Mouse (Mus musculus) midbrain, postnatal 0 days (tissue): Measurements from ENCODE around the gene Ccl7. TPM values are rescaled to one million over a fixed set of nuclear protein-coding genes. Genes with fewer than 3 reads are reported as not detected.

Experiments
- ATAC-seq: fragments of 200-750 bp; cut with Nextera tagmentation; 2 replicates; pipeline ENCODE4 v1.8.0; 2017; ENCODE audit warnings: moderate number of reproducible peaks, mild to moderate bottlenecking, moderate TSS enrichment, moderate library complexity; ENCODE audit not compliant: low FRiP score
- DNase-seq: peaks from one replicate; pipeline ENCODE4 v3.0.0-alpha.2; 2015; ENCODE audit warnings: low spot score
- H3K27ac ChIP-seq: fragments of 300-500 bp; sonication (generic); 2 replicates; pipeline ENCODE4 v1.5.1; 2014; ENCODE audit warnings: low read depth, mild to moderate bottlenecking, low read length, mixed read lengths
- H3K27me3 ChIP-seq: fragments of 300-500 bp; sonication (generic); 2 replicates; pipeline ENCODE4 v1.6.1; 2014; ENCODE audit warnings: low read length, control low read depth, mixed read lengths; ENCODE audit not compliant: insufficient read depth
- H3K36me3 ChIP-seq: fragments of 300-500 bp; sonication (generic); 2 replicates; pipeline ENCODE4 v1.6.1; 2014; ENCODE audit warnings: low read length, control low read depth, mixed read lengths; ENCODE audit not compliant: insufficient read depth
- H3K4me1 ChIP-seq: fragments of 300-500 bp; sonication (generic); 2 replicates; pipeline ENCODE4 v1.6.1; 2014; ENCODE audit warnings: mild to moderate bottlenecking, control low read depth, antibody characterized with exemption, low read length, mixed read lengths; ENCODE audit not compliant: insufficient read depth
- H3K4me2 ChIP-seq: fragments of 300-500 bp; sonication (generic); 2 replicates; pipeline ENCODE4 v1.6.1; 2014; ENCODE audit warnings: low read depth, mild to moderate bottlenecking, low read length, mixed read lengths; ENCODE audit not compliant: poor library complexity, severe bottlenecking
- H3K4me3 ChIP-seq: fragments of 300-500 bp; sonication (generic); 2 replicates; pipeline ENCODE4 v1.5.1; 2014; ENCODE audit warnings: low read depth, mild to moderate bottlenecking, low read length, moderate library complexity
- H3K9ac ChIP-seq: fragments of 300-500 bp; sonication (generic); replicated peaks from 2 replicates; pipeline ENCODE4 v1.6.1; 2014; ENCODE audit warnings: mild to moderate bottlenecking, low read length, moderate library complexity, mixed read lengths; ENCODE audit not compliant: poor library complexity, severe bottlenecking
- H3K9me3 ChIP-seq: fragments of 300-500 bp; sonication (generic); 2 replicates; pipeline ENCODE4 v1.6.1; 2016; ENCODE audit warnings: low read length, control low read depth
- CTCF ChIP-seq: IDR thresholded peaks from 2 replicates; pipeline ENCODE4 v1.5.1; 2016; ENCODE audit warnings: antibody characterized with exemption, mild to moderate bottlenecking
- WGBS: fragments of 180-500 bp; shearing (Covaris S2); extraction: QIAGEN DNeasy Blood & Tissue Kit; methylation state at CpG from one replicate; pipeline ENCODE4 v1.1.7; 2014; 5-methylcytosine and 5-hydroxymethylcytosine counted together
- polyA plus RNA-seq: library from polyadenylated mRNA; unstranded; fragments of >200 nt; fragmentation: Nextera tagmentation; extraction: Ambion mirVana; gene quantifications from 2 replicates; pipeline ENCODE4 v1.2.1, GENCODE M21; 2015
- total RNA-seq: library from RNA; depleted of rRNA; stranded (reverse); fragments of >200 nt; gene quantifications from 2 replicates; pipeline ENCODE4 v1.2.3, GENCODE M21; 2014; rRNA removed

The Ccl7 gene
- total and polyA plus RNA-seq, 2 experiments from 2014 or later, result 1.5 to 2.0 TPM

DNA sequence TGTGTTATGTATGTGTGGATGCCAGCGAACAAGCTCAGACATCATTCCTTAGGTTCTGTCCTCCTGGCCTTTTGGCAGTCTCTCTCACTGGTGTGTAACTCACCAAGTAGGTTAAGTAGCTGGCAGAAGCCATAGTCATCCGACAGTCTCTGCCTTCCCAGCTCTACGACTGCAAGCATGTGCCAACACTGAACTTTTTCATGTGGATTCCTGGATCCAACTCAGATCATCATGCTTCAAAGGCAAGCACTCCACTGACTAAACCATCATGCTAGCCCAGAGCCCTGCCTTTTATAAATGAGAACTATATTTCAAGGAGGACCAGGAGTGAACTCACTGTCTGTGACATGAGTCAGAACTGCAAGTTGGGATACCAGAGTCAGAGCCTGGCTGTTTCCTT, 28.2 kb downstream of the Ccl7 start:
- Histone ChIP-seq H3K4me2 (no peak overlapping the region), H3K4me1 (no peaks in the 10 kb centered on the region), H3K4me3 (no peak overlapping the region), H3K27me3 (no peaks in the 10 kb centered on the region), H3K36me3 (no peaks in the 10 kb centered on the region), H3K9me3 (no peaks in the 10 kb centered on the region), H3K9ac (no peak overlapping the region), H3K27ac (no peak overlapping the region)
- TF ChIP-seq CTCF, result no peak
- DNase-seq (no peak), ATAC-seq (no peak)
- WGBS, result 89% methylated on average over 3 of the region's 3 CpGs

DNA sequence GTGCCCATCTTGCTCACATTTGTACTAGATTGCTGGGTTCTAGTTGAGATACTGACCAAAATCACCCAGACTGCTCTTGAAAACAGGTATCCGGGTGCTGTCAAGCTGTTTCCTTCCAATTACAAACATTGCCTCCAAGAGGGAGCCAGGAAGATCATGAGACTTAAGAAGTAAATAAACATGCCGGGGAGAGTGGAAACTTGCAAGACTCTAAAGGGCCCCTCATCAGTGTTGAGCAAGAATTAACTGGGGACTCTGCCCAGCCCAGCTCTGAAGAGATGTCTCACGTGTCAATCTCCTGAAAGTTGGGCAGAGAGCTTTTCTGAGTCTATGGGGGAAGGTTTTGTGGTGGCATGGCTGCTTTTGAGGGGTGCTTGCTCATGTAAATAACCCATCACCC, 31.5 kb downstream of the Ccl7 start:
- 76% methylated on average over 3 of the region's 3 CpGs for WGBS
- no peaks in the 10 kb centered on the region for H3K4me1 ChIP-seq
- no peak for ATAC-seq

DNA sequence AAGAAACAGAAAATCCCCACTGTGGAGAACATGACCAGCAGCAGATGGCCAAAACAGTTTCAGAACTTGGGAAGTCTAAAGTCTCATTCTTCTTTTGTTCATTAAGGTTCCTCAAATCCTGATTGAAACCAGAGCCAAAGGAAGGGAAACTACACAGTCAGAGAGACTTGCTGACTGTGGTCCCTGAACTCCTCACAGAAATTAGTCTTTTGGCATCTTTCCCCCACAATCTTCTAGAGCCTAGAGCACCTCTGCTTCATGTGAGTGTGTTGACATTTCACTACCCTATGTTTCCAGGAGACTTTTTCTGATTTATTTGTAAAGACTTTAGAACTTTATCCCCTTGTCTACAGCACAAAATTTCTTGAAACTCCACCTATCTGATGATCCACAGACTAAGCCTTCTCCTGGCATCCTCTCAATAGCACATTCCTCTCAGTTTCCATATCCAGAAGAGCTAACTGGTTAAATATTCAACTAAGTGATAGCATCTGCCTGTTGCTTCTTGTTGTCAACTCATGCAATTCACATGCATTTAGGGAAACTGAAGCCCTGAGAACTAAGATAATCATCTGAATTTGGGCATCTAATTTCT, 32.7 kb downstream of the Ccl7 start:
- no peak for TF ChIP-seq CTCF
- Histone ChIP-seq H3K27ac (no peak overlapping the region), H3K4me3 (no peak overlapping the region), H3K4me2 (no peak overlapping the region), H3K9me3 (no peaks in the 10 kb centered on the region), H3K9ac (no peak overlapping the region), H3K27me3 (no peaks in the 10 kb centered on the region), H3K36me3 (no peaks in the 10 kb centered on the region), H3K4me1 (no peaks in the 10 kb centered on the region)
- DNase-seq, result no peak
- ATAC-seq, result no peak

More for the DNA sequence above, 31.5 kb downstream of the Ccl7 start:
- Histone ChIP-seq H3K27ac (no peak overlapping the region), H3K4me3 (no peak overlapping the region), H3K27me3 (no peaks in the 10 kb centered on the region), H3K9ac (no peak overlapping the region), H3K9me3 (no peaks in the 10 kb centered on the region), H3K4me2 (no peak overlapping the region), H3K36me3 (no peaks in the 10 kb centered on the region)
- no peak for TF ChIP-seq CTCF
- DNase-seq, result no peak

DNA sequence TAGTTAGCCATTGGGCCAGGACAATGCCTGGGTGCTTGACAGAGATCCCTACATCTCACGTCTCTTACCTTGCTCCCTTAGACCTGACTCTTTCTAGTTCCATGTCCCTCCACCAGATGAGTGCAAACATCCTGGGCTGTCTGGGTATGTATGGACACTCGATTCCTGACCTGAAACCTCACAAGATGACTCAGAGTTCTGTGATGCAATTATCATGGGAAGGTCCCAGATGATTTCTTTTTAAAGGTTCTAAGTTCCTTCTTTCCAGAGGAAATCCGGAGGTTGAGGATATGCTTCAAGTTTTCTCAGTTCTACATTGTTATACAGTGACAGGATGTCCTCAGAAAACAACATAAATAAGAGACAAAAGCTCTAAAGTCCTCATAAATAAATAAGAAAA, 35.4 kb downstream of the Ccl7 start:
- Histone ChIP-seq H3K4me1 (no peaks in the 10 kb centered on the region), H3K27me3 (no peaks in the 10 kb centered on the region), H3K4me2 (no peak overlapping the region), H3K27ac (no peak overlapping the region), H3K4me3 (no peak overlapping the region), H3K9me3 (no peaks in the 10 kb centered on the region), H3K9ac (no peak overlapping the region), H3K36me3 (no peaks in the 10 kb centered on the region)
- ATAC-seq (no peak), DNase-seq (no peak)
- no peak for TF ChIP-seq CTCF
- 77% methylated on average over 3 of the region's 3 CpGs for WGBS

DNA sequence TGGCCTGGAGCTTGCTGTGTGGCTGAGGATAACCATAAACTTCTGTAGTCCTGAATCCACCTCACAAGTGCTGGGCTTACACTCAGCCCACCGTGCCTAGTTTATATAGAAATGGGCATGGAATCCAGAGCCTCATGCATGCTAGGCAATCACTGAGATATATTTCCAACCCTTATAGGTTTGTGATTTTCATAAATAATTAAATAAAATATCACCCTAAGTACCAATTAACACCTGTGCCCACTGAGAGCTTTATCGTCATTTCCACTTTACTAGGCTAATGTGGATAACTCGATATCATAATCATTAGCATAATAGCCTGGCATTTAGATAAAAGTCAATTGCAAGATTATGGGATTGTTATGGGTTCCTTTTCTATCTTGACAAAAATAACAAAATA, 38.8 kb downstream of the Ccl7 start:
- H3K27me3 ChIP-seq, result no peaks in the 10 kb centered on the region
- no peaks in the 10 kb centered on the region for H3K9me3 ChIP-seq
- WGBS, result 85% methylated on average over 3 of the region's 3 CpGs
- H3K4me2 ChIP-seq, result no peak overlapping the region
- DNase-seq, result no peak
- no peak for TF ChIP-seq CTCF
- H3K9ac ChIP-seq, result no peak overlapping the region
- H3K36me3 ChIP-seq, result no peaks in the 10 kb centered on the region
- no peak overlapping the region for H3K27ac ChIP-seq
- ATAC-seq, result no peak
- no peaks in the 10 kb centered on the region for H3K4me1 ChIP-seq
- H3K4me3 ChIP-seq, result no peak overlapping the region

Other genes with a start within 250 kb of the Ccl7 start
- gene 5530401A14Rik, start 185.0 kb upstream of the Ccl7 start, total RNA-seq, result not detected in 2 replicates
- gene 5530401A14Rik, start 185.0 kb upstream of the Ccl7 start, polyA plus RNA-seq, result 0.38 and 0.67 TPM in 2 replicates
- 60.2 and 63.8 TPM in 2 replicates for gene Asic2, start 77.3 kb upstream of the Ccl7 start, total RNA-seq
- 19.8 and 20.3 TPM in 2 replicates for gene Asic2, start 77.3 kb upstream of the Ccl7 start, polyA plus RNA-seq
- gene Ccl2, start 10.1 kb upstream of the Ccl7 start, total RNA-seq, result 0.24 TPM in 1 of 2 replicates, not detected in the other
- 1.1 and 1.2 TPM in 2 replicates for gene Ccl2, start 10.1 kb upstream of the Ccl7 start, polyA plus RNA-seq
- not detected in 2 replicates for gene Gm17268, start 7.2 kb upstream of the Ccl7 start, total RNA-seq
- gene Gm17268, start 7.2 kb upstream of the Ccl7 start, polyA plus RNA-seq, result not detected in 2 replicates
- gene Ccl11, start 12.1 kb downstream of the Ccl7 start, total RNA-seq, result 0.38 TPM in 1 of 2 replicates, not detected in the other
- 0.14 and 0.21 TPM in 2 replicates for gene Ccl11, start 12.1 kb downstream of the Ccl7 start, polyA plus RNA-seq
- gene Ccl12, start 56.1 kb downstream of the Ccl7 start, total RNA-seq, result 0.71 and 1.4 TPM in 2 replicates
- gene Ccl12, start 56.1 kb downstream of the Ccl7 start, polyA plus RNA-seq, result 7.2 and 9.4 TPM in 2 replicates
- not detected in 2 replicates for gene Ccl8, start 69.5 kb downstream of the Ccl7 start, total RNA-seq
- gene Ccl8, start 69.5 kb downstream of the Ccl7 start, polyA plus RNA-seq, result not detected in 2 replicates